Mouse (Mus musculus) mature B cell (primary cell): ENCODE results near the gene Gm5849.
"Not testable (repeated sequence)": the region's sequence is repeated elsewhere in the genome, so short reads cannot be mapped to it uniquely, and the experiment has no call there.

Experiments
- in situ Hi-C: fragments of 300-500 bp; cut with MboI; formaldehyde crosslinking; loops from 2 replicates; pipeline ENCODE4 v1.14.3; 2019

The Gm5849 gene

DNA sequence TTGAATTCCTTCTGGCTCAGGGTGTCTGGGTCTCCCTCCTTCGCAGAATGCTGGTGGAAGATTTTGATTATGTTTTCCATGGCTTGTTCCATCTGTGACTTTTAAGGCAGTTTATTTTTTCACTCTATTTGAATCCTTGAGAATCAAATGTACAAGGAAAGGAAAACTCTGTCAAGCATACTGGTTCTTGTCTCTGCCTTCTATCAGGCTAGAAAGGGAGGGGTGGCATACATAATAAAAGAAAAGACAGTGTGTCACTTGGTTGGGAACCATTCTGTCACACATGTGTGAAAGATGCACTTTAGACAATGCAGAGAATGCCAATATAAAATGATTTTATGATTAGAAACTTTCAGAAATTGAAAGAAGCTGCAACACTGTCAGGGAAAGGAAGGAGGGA is at the start of gene Gm5849:
Gene Gm5849, minus strand, starts transcription at position 101 of the 400 bp plus-strand sequence.
- in situ Hi-C loops, result not testable (repeated sequence)

DNA sequence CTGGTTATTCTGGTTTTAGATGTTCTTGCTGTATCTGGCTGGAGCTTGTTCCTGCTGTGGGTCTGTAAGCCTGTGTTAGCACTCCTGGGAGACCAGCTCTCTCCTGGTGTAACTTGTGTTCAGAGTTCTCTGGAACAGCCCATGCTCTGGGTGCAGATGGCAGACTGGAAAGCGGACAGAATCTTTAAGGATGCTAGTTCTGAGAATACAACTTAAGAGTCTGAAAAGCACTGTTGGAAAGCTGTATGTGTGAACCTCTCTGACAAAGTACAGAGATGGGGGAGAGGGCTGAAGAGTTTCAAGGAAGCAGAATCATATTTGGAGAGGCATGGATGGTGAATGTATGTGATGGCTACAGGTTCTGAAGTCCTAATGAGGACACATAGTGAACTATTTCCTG is 28.0 kb downstream of the Gm5849 start:
- in situ Hi-C loops, result no loop called here

DNA sequence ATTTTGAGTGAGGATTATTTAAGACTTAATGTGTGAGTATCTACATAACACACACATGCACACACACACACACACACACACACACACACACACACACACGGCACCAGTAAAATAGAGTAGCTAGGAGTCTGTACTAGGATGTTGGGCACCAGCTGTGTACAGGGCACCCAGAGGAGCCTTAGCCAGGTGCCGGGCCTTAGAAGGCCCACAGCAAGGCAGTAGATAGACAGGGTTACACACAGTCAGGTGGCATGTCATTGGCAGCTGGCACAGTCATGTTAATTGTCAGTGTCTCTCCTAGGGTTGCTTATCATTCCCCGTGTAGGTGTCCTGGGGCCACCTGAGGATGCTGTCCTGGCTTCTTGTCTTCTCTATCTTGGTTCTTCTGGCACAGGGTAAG is 51.1 kb downstream of the Gm5849 start, which contains the start of gene Pglyrp4:
Gene Pglyrp4, plus strand, starts transcription at position 301 of the 400 bp plus-strand sequence.
- in situ Hi-C loops, result no loop called here
